Mouse (Mus musculus) kidney, postnatal 10 days (tissue): ENCODE measurements around the gene AI597479.
A peak's percentile ranks its signal among the peaks of the same experiment; 100 is the strongest.

Source experiments
- DNase-seq: peaks from one replicate; pipeline ENCODE4 v3.0.0; 2021; ENCODE audit warnings: mixed read lengths

AI597479 gene

DNA sequence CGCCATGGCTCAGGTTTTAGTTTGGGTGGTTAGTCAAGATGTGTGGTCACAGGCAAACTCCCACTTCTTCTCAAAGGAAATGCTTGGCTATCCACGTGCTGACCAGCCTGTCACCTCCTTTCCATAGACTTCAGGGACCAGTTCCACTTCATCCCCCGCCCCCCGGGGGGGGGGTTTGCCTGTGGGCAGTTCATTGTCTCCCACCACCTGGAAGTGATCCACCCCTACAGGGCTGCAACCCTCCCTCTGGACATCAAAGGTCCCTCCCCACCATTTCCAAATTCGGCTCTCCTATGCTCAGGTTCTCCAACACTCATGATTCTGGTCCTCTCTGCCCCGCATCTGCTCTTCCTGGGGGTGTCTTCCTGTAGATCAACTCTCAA, 64.6 kb downstream of the AI597479 start:
- peak; percentile 53 for DNase-seq

- peak; percentile 90 for DNase-seq
These were observed 65.2 kb downstream of the AI597479 start for GRCm38 (mm10) chr1:43163467-43164418.

DNA sequence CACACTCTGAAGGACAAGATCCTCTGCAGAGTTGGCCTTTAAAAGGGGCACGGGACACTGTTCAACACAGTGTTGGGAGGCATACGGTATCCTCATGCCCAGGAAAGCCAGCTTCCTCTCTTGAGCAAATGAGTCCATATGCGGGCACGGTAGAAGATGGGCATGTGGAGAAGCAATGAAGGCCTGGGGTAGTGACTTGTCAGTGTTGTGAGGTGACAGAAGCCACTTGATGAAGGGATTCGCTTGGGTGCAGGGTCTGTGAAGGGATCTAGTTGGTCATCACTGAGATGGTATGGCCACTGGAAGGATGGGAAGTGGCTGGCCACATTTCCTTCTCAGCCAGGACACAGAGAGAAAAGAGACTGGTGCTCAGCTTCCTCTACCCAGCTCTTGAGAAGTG, 66.1 kb downstream of the AI597479 start:
- DNase-seq, result no peak
